Mouse (Mus musculus) stomach, postnatal 0 days (tissue): ENCODE measurements around the gene Epm2a.

Source experiments
- CTCF ChIP-seq: IDR thresholded peaks from 2 replicates; pipeline ENCODE4 v1.5.1; 2016; ENCODE audit warnings: antibody characterized with exemption, low read depth, mild to moderate bottlenecking, moderate library complexity
- EP300 ChIP-seq: optimal IDR thresholded peaks from 2 replicates; pipeline ENCODE3; 2016; ENCODE audit warnings: antibody characterized with exemption

- TF ChIP-seq CTCF (no peak), EP300 (no peak)
Measured at GRCm38 (mm10) chr10:11436961-11437360, 93.8 kb downstream of the Epm2a start.
